Mouse (Mus musculus) lung, adult 2 months (tissue): ENCODE data around the gene Erap1.

Experiments
- CTCF ChIP-seq: fragments of 200-500 bp; IDR thresholded peaks from 2 replicates; pipeline ENCODE4 v1.5.1; 2011; ENCODE audit warnings: mild to moderate bottlenecking, low read length, control low read depth; ENCODE audit not compliant: insufficient read depth
- POLR2A ChIP-seq: fragments of 200-500 bp; IDR thresholded peaks from 2 replicates; pipeline ENCODE4 v1.6.1; 2011; ENCODE audit warnings: low read depth, mild to moderate bottlenecking, control low read depth, low read length, borderline replicate concordance; ENCODE audit errors: extremely low read depth

DNA sequence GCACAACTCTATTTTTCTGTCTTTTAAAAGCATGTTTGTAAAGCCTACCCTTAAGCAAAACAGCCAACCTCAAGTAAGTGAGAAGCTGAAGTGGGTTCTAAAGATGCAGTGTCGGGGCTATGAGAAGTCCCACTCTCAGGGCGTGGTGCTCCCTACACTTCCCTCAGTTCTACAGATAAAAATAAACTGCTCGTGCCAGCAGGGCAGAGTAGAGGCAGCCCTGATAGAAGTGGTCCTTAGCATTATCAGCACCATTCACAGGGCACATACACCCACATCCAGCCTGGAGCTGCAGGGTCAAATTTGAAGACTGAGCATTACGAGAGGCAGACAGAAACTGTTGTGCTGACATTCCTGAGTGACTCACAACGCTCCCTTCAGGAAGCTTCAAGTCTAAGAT, 96.5 kb downstream of the Erap1 start:
- TF ChIP-seq CTCF: no peak
- no peak for TF ChIP-seq POLR2A
